Mouse (Mus musculus) MEL (cell line): ENCODE measurements at regions not wholly inside any gene's neighbourhood (a gene's known extent, or its start where the extent isn't known, plus 50 kb on each side); places are given as distances from the start of the nearest gene placed in this dataset.

Experiments
- CTCF ChIP-seq, 3 experiments: IDR thresholded peaks in 2 of 3; conservative IDR thresholded peaks in 1 of 3; 2 replicates each; pipeline ENCODE4 v1.5.1; 2011 to 2012; ENCODE audit warnings: low read length in 3 of 3, low read depth in 2 of 3, mild to moderate bottlenecking in 2 of 3, improper control_type of control experiment in 1 of 3, inconsistent platforms in 1 of 3, mixed read lengths in 1 of 3, moderate library complexity in 1 of 3; ENCODE audit not compliant: control insufficient read depth in 1 of 3, insufficient read depth in 1 of 3, poor library complexity in 1 of 3, severe bottlenecking in 1 of 3
- EP300 ChIP-seq, 2 experiments: IDR thresholded peaks; 2 replicates each; pipeline ENCODE4 v1.6.1; 2011; ENCODE audit warnings: improper control_type of control experiment in 2 of 2, low read length in 2 of 2, low read depth in 1 of 2, mild to moderate bottlenecking in 1 of 2
- GATA1 ChIP-seq: IDR thresholded peaks from 2 replicates; pipeline ENCODE4 v1.6.1; 2011; ENCODE audit warnings: low read depth, low read length, improper control_type of control experiment
- HCFC1 ChIP-seq: IDR thresholded peaks from 2 replicates; pipeline ENCODE4 v1.6.1; 2012; ENCODE audit warnings: low read depth, mild to moderate bottlenecking, inconsistent platforms, low read length, improper control_type of control experiment, moderate library complexity
- JUND ChIP-seq: IDR thresholded peaks from 2 replicates; pipeline ENCODE4 v1.6.1; 2011; ENCODE audit warnings: low read depth, mild to moderate bottlenecking, improper control_type of control experiment, low read length
- MAFK ChIP-seq: IDR thresholded peaks from 2 replicates; pipeline ENCODE4 v1.6.1; 2011; ENCODE audit warnings: low read depth, mild to moderate bottlenecking, low read length, improper control_type of control experiment, borderline replicate concordance
- MYC ChIP-seq: IDR thresholded peaks from 2 replicates; pipeline ENCODE4 v1.6.1; 2011; ENCODE audit warnings: low read depth, mild to moderate bottlenecking, low read length, improper control_type of control experiment, moderate library complexity
- POLR2A ChIP-seq, 2 experiments: IDR thresholded peaks; 2 replicates each; pipeline ENCODE4 v1.6.1; 2011 to 2012; ENCODE audit warnings: low read length in 2 of 2, mild to moderate bottlenecking in 2 of 2, control low read depth in 1 of 2, improper control_type of control experiment in 1 of 2, low read depth in 1 of 2, moderate library complexity in 1 of 2; ENCODE audit not compliant: control insufficient read depth in 1 of 2, insufficient read depth in 1 of 2, poor library complexity in 1 of 2
- RAD21 ChIP-seq: IDR thresholded peaks from 2 replicates; pipeline ENCODE4 v1.6.1; 2011; ENCODE audit warnings: mild to moderate bottlenecking, low read depth, low read length, improper control_type of control experiment
- TAL1 ChIP-seq: IDR thresholded peaks from 2 replicates; pipeline ENCODE4 v1.6.1; 2012; ENCODE audit warnings: mild to moderate bottlenecking, inconsistent platforms, low read length, moderate library complexity, mixed read lengths
- USF1 ChIP-seq: IDR thresholded peaks from 2 replicates; pipeline ENCODE4 v1.6.1; 2014; ENCODE audit warnings: low read depth, mild to moderate bottlenecking, inconsistent platforms, low read length, improper control_type of control experiment, moderate library complexity
- USF2 ChIP-seq, 2 experiments: IDR thresholded peaks; 2 replicates each; pipeline ENCODE4 v1.6.1; 2011 to 2012; ENCODE audit warnings: improper control_type of control experiment in 2 of 2, low read length in 2 of 2, borderline replicate concordance in 1 of 2, inconsistent platforms in 1 of 2, low read depth in 1 of 2, mild to moderate bottlenecking in 1 of 2; ENCODE audit not compliant: insufficient read depth in 1 of 2
- ZMIZ1 ChIP-seq: IDR thresholded peaks from 2 replicates; pipeline ENCODE4 v1.6.1; 2012; ENCODE audit warnings: low read depth, mild to moderate bottlenecking, inconsistent platforms, low read length, improper control_type of control experiment, moderate library complexity
- ZNF384 ChIP-seq: IDR thresholded peaks from 2 replicates; pipeline ENCODE4 v1.6.1; 2012; ENCODE audit warnings: low read depth, mild to moderate bottlenecking, inconsistent platforms, low read length, improper control_type of control experiment

DNA sequence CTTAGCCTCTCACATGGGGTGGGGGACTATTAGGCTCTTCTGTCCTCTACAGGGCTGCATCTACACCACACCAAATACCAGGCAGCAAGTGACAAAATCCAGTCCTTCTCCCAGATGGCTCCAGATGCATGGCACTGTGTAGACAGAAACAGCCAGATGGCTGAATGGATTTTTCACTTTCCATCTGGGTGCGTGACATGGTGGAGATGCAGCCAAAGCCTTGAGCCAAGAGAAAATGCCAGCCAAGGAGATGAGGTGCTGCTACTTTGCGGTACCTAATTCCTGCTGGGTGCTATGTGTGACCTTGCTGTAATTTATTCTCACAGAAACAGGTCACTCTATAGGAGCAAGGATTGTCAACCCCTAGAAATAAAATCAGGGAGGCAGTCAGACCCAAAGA is 553.8 kb downstream of the Bcl11a start:
- TF ChIP-seq USF1 (no peak), ZNF384 (no peak), HCFC1 (no peak), CTCF (IDR thresholded peaks at IDR 0.05 in 2 of 3, conservative IDR thresholded peaks at IDR 0.05 in 1 of 3; ENCODE audit: control insufficient read depth in 1 of 3, insufficient read depth in 1 of 3, low read depth in 2 of 3, low read length in 3 of 3, poor library complexity in 1 of 3, severe bottlenecking in 1 of 3) (no peak), ZMIZ1 (no peak), GATA1 (no peak), USF2 (IDR thresholded peaks at IDR 0.05; ENCODE audit: borderline replicate concordance in 1 of 2, insufficient read depth in 1 of 2, low read depth in 1 of 2, low read length in 2 of 2) (no peak), POLR2A (IDR thresholded peaks at IDR 0.05; ENCODE audit: control insufficient read depth in 1 of 2, insufficient read depth in 1 of 2, low read depth in 1 of 2, low read length in 2 of 2, poor library complexity in 1 of 2) (no peak), TAL1 (no peak), JUND (no peak), MAFK (no peak), EP300 (IDR thresholded peaks at IDR 0.05; ENCODE audit: low read depth in 1 of 2, low read length in 2 of 2) (no peak), MYC (no peak), RAD21 (no peak)
